Mouse (Mus musculus) MEL (cell line): ENCODE measurements at regions not wholly inside any gene's neighbourhood (a gene's known extent, or its start where the extent isn't known, plus 50 kb on each side); places are given as distances from the start of the nearest gene placed in this dataset.
A peak's percentile ranks its signal among the peaks of the same experiment; 100 is the strongest.
"Not testable (repeated sequence)": the region's sequence is repeated elsewhere in the genome, so short reads cannot be mapped to it uniquely, and the experiment has no call there.

Experiments used
- DNase-seq: peaks from one replicate; pipeline ENCODE4 v3.0.0; 2011; ENCODE audit warnings: low read depth, low spot score
- H3K27ac ChIP-seq: 2 replicates; pipeline ENCODE4 v1.5.1; 2012; ENCODE audit warnings: low read depth, mild to moderate bottlenecking, control low read depth, low read length, moderate library complexity; ENCODE audit not compliant: control insufficient read depth
- H3K27me3 ChIP-seq, 2 experiments: fragments of 150-350 bp in 1 of 2; sonication (generic) in 1 of 2; 2 replicates each; pipeline ENCODE4 v1.6.1; 2012; ENCODE audit warnings: low read length in 2 of 2, mild to moderate bottlenecking in 2 of 2, improper control_type of control experiment in 1 of 2, moderate library complexity in 1 of 2; ENCODE audit not compliant: insufficient read depth in 2 of 2, control insufficient read depth in 1 of 2
- H3K36me3 ChIP-seq, 2 experiments: 2 replicates each; pipeline ENCODE4 v1.6.1; 2012 to 2014; ENCODE audit warnings: low read length in 2 of 2, improper control_type of control experiment in 1 of 2, inconsistent platforms in 1 of 2, mild to moderate bottlenecking in 1 of 2; ENCODE audit not compliant: insufficient read depth in 2 of 2, control insufficient read depth in 1 of 2
- H3K4me1 ChIP-seq, 2 experiments: fragments of 150-350 bp in 1 of 2; sonication (generic) in 1 of 2; 2 replicates each; pipeline ENCODE4 v1.6.1; 2012; ENCODE audit warnings: low read length in 2 of 2, improper control_type of control experiment in 1 of 2, mild to moderate bottlenecking in 1 of 2; ENCODE audit not compliant: insufficient read depth in 2 of 2, control insufficient read depth in 1 of 2
- H3K4me3 ChIP-seq, 2 experiments: fragments of 150-350 bp in 1 of 2; sonication (generic) in 1 of 2; 2 replicates each; pipeline ENCODE4 v1.5.1; 2012; ENCODE audit warnings: low read depth in 2 of 2, low read length in 2 of 2, mild to moderate bottlenecking in 2 of 2, moderate library complexity in 2 of 2, control low read depth in 1 of 2, improper control_type of control experiment in 1 of 2; ENCODE audit not compliant: control insufficient read depth in 1 of 2, insufficient read depth in 1 of 2
- H3K79me2 ChIP-seq: 2 replicates; pipeline ENCODE4 v1.6.1; 2012; ENCODE audit warnings: mild to moderate bottlenecking, low read length, moderate library complexity; ENCODE audit not compliant: control insufficient read depth, poor library complexity, insufficient read depth
- H3K9ac ChIP-seq: 2 replicates; pipeline ENCODE4 v1.6.1; 2012; ENCODE audit warnings: low read depth, mild to moderate bottlenecking, control low read depth, low read length, moderate library complexity; ENCODE audit not compliant: control insufficient read depth, poor library complexity, severe bottlenecking
- H3K9me3 ChIP-seq: fragments of 150-350 bp; sonication (generic); replicated peaks from 2 replicates; pipeline ENCODE4 v1.6.1; 2012; ENCODE audit warnings: mild to moderate bottlenecking, low read length, improper control_type of control experiment, moderate library complexity; ENCODE audit not compliant: insufficient read depth
- BHLHE40 ChIP-seq: IDR thresholded peaks from 2 replicates; pipeline ENCODE4 v1.6.1; 2012; ENCODE audit warnings: low read depth, mild to moderate bottlenecking, inconsistent platforms, low read length, improper control_type of control experiment, borderline replicate concordance
- CHD1 ChIP-seq: IDR thresholded peaks from 2 replicates; pipeline ENCODE4 v1.6.1; 2012; ENCODE audit warnings: low read depth, mild to moderate bottlenecking, inconsistent platforms, low read length, improper control_type of control experiment
- E2F4 ChIP-seq: IDR thresholded peaks from 2 replicates; pipeline ENCODE4 v1.6.1; 2011; ENCODE audit warnings: low read depth, low read length, improper control_type of control experiment, borderline replicate concordance
- EP300 ChIP-seq, 2 experiments: IDR thresholded peaks; 2 replicates each; pipeline ENCODE4 v1.6.1; 2011; ENCODE audit warnings: improper control_type of control experiment in 2 of 2, low read length in 2 of 2, low read depth in 1 of 2, mild to moderate bottlenecking in 1 of 2
- GATA1 ChIP-seq: IDR thresholded peaks from 2 replicates; pipeline ENCODE4 v1.6.1; 2011; ENCODE audit warnings: low read depth, low read length, improper control_type of control experiment
- HCFC1 ChIP-seq: IDR thresholded peaks from 2 replicates; pipeline ENCODE4 v1.6.1; 2012; ENCODE audit warnings: low read depth, mild to moderate bottlenecking, inconsistent platforms, low read length, improper control_type of control experiment, moderate library complexity
- JUND ChIP-seq: IDR thresholded peaks from 2 replicates; pipeline ENCODE4 v1.6.1; 2011; ENCODE audit warnings: low read depth, mild to moderate bottlenecking, improper control_type of control experiment, low read length
- KAT2A ChIP-seq: conservative IDR thresholded peaks from 2 replicates; pipeline ENCODE4 v1.6.1; 2012; ENCODE audit warnings: low read depth, low read length, improper control_type of control experiment, inconsistent platforms
- MAFK ChIP-seq: IDR thresholded peaks from 2 replicates; pipeline ENCODE4 v1.6.1; 2011; ENCODE audit warnings: low read depth, mild to moderate bottlenecking, low read length, improper control_type of control experiment, borderline replicate concordance
- MXI1 ChIP-seq: IDR thresholded peaks from 2 replicates; pipeline ENCODE4 v1.6.1; 2011; ENCODE audit warnings: mild to moderate bottlenecking, low read depth, low read length, improper control_type of control experiment
- MYC ChIP-seq: IDR thresholded peaks from 2 replicates; pipeline ENCODE4 v1.6.1; 2011; ENCODE audit warnings: low read depth, mild to moderate bottlenecking, low read length, improper control_type of control experiment, moderate library complexity
- POLR2AphosphoS2 ChIP-seq: IDR thresholded peaks from 2 replicates; pipeline ENCODE4 v1.6.1; 2011; ENCODE audit warnings: low read length, improper control_type of control experiment
- POLR2AphosphoS5 ChIP-seq: IDR thresholded peaks from 2 replicates; pipeline ENCODE4 v1.6.1; 2012; ENCODE audit warnings: low read depth, borderline replicate concordance, mild to moderate bottlenecking, inconsistent platforms, low read length, moderate library complexity, mixed read lengths
- RAD21 ChIP-seq: IDR thresholded peaks from 2 replicates; pipeline ENCODE4 v1.6.1; 2011; ENCODE audit warnings: mild to moderate bottlenecking, low read depth, low read length, improper control_type of control experiment
- SIN3A ChIP-seq: IDR thresholded peaks from 2 replicates; pipeline ENCODE4 v1.6.1; 2012; ENCODE audit warnings: low read length, improper control_type of control experiment, inconsistent platforms
- SMC3 ChIP-seq: IDR thresholded peaks from 2 replicates; pipeline ENCODE4 v1.6.1; 2011; ENCODE audit warnings: low read depth, low read length, improper control_type of control experiment
- TAL1 ChIP-seq: IDR thresholded peaks from 2 replicates; pipeline ENCODE4 v1.6.1; 2012; ENCODE audit warnings: mild to moderate bottlenecking, inconsistent platforms, low read length, moderate library complexity, mixed read lengths
- TBP ChIP-seq: IDR thresholded peaks from 2 replicates; pipeline ENCODE4 v1.8.0; 2011; ENCODE audit warnings: low read depth, low read length, improper control_type of control experiment
- TCF12 ChIP-seq: IDR thresholded peaks from 2 replicates; pipeline ENCODE4 v1.6.1; 2014; ENCODE audit warnings: low read depth, mild to moderate bottlenecking, inconsistent platforms, low read length, improper control_type of control experiment, moderate library complexity
- ZNF384 ChIP-seq: IDR thresholded peaks from 2 replicates; pipeline ENCODE4 v1.6.1; 2012; ENCODE audit warnings: low read depth, mild to moderate bottlenecking, inconsistent platforms, low read length, improper control_type of control experiment

DNA sequence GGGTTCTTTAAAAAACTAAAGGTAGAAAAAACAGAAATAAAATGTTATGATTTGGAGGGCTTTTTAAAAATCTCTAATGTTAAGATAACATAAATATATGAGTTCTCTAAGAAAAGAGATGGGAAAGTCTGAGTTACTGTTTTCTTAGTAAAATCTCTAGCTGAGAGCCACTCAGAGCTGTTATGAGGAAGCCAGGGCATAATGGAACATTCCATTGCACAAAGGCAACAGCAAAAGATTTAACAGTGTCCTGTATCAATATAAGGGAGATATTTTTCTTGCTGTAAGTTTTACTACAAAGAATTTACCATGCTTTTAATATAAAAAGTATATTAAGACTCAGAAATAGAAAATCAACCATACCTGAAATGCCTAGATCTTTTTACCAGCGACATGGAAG is 82.9 kb upstream of the Rfc3 start:
- no peaks in the 10 kb centered on the region for H3K9me3 ChIP-seq

GRCm38 (mm10) chr5:151725619-151726018 is 74.6 kb upstream of the Rfc3 start:
- TF ChIP-seq MXI1: no peak
- TF ChIP-seq MYC: no peak
- no peak for TF ChIP-seq HCFC1
- TF ChIP-seq RAD21: no peak
- no peak for TF ChIP-seq TBP
- TF ChIP-seq POLR2AphosphoS5: no peak
- no peak for TF ChIP-seq BHLHE40
- no peak for TF ChIP-seq TAL1
- no peak for TF ChIP-seq E2F4
- TF ChIP-seq MAFK: no peak
- no peak for TF ChIP-seq CHD1
- peak; percentile 42 for DNase-seq
- no peak overlapping the region for H3K27ac ChIP-seq

More for the DNA sequence above, 82.9 kb upstream of the Rfc3 start:
- Histone ChIP-seq H3K36me3 (no peaks in the 10 kb centered on the region), H3K27ac (no peak overlapping the region), H3K9ac (no peak overlapping the region)
- TF ChIP-seq HCFC1: no peak
- no peak for TF ChIP-seq TBP
- no peak for TF ChIP-seq BHLHE40
- TF ChIP-seq MXI1: no peak
- TF ChIP-seq GATA1: no peak
- TF ChIP-seq SIN3A: no peak
- TF ChIP-seq TCF12: no peak
- no peak for TF ChIP-seq ZNF384
- TF ChIP-seq CHD1: no peak
- no peak for TF ChIP-seq JUND
- TF ChIP-seq EP300 (IDR thresholded peaks at IDR 0.05; ENCODE audit: low read depth in 1 of 2, low read length in 2 of 2): no peak
- TF ChIP-seq KAT2A: no peak
- no peak for TF ChIP-seq POLR2AphosphoS2
- TF ChIP-seq E2F4: no peak
- TF ChIP-seq SMC3: no peak
- no peak for TF ChIP-seq TAL1
- TF ChIP-seq, all 39 proteins: peak for 0
- Histone ChIP-seq H3K27me3 (no peaks in the 10 kb centered on the region), H3K79me2 (no peaks in the 10 kb centered on the region), H3K4me3 (no peak overlapping the region), H3K4me1 (no peaks in the 10 kb centered on the region)
- peak; percentile 43 for DNase-seq

GRCm38 (mm10) chr5:151724403-151724802 is 73.4 kb upstream of the Rfc3 start:
- not testable (repeated sequence) for H3K27ac ChIP-seq, H3K27me3 ChIP-seq, H3K9me3 ChIP-seq, H3K79me2 ChIP-seq, H3K36me3 ChIP-seq, H3K4me3 ChIP-seq, H3K9ac ChIP-seq, H3K4me1 ChIP-seq, DNase-seq

More at GRCm38 (mm10) chr5:151725619-151726018, 74.6 kb upstream of the Rfc3 start:
- no peaks in the 10 kb centered on the region for H3K79me2 ChIP-seq
- H3K9me3 ChIP-seq: no peaks in the 10 kb centered on the region
- H3K9ac ChIP-seq: no peak overlapping the region
- no peak overlapping the region for H3K4me3 ChIP-seq
- H3K27me3 ChIP-seq: no peaks in the 10 kb centered on the region; a peak in 1 of 4 replicates
- no peaks in the 10 kb centered on the region for H3K36me3 ChIP-seq
- no peaks in the 10 kb centered on the region for H3K4me1 ChIP-seq
